Mouse (Mus musculus) adrenal gland, postnatal 25 days (tissue): Measurements from ENCODE around the gene Sox21. TPM values are rescaled to one million over a fixed set of nuclear protein-coding genes. Genes with fewer than 3 reads are reported as not detected.

Source experiments
- DNase-seq: peaks from one replicate; pipeline ENCODE4 v3.0.0; 2021; ENCODE audit warnings: mixed read lengths
- microRNA-seq, 2 experiments: library from miRNA; unstranded; fragments of <30 nt; microRNA quantifications; one replicate each; pipeline ENCODE4 v1.2.0; 2021
- total RNA-seq: library from RNA; stranded (reverse); gene quantifications from 2 replicates; pipeline ENCODE4 v1.2.3, GENCODE M21; 2021

The Sox21 gene
- total RNA-seq, 1 experiment from 2014 or later, result not detected

DNA sequence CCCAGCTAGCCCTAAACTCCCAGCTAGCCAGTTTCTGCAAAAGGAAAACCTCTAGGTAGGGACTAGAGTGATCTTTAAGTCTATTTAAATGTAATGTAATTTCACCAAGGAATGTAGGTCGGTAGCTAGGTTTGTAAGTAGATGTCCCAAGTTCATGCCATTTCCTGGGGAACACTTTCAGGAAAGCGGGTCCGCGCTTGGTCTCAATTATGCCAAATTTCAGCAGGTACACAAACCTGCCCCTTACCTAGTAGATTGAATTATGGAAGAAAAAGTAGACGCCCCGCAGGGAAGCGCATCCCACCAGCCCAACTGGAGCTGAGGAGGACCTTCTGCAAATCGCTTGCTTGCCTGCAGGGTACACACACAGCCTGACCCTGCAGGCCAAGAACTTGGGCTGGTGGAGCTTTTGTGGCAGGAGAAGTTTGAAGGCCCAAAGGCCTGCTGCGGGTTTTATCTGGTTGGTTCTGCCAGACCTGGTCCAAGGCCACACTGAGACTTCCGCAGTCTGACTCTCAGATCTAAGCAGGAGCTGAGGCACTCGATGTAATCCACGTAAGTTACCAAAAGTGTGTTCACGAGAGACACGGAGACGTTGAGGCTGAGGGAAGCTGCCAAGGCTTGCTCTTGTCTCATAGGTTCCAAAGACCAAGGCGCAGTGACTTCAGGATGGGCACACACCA lies 11.6 kb downstream of the Sox21 start:
- DNase-seq, result no peak

GRCm38 (mm10) chr14:118220885-118221284 lies 15.9 kb downstream of the Sox21 start:
- no peak for DNase-seq

GRCm38 (mm10) chr14:118216826-118217225 lies 20.0 kb downstream of the Sox21 start:
- DNase-seq, result no peak

- no peak for DNase-seq
These were observed 24.5 kb downstream of the Sox21 start for GRCm38 (mm10) chr14:118212188-118212804.

DNA sequence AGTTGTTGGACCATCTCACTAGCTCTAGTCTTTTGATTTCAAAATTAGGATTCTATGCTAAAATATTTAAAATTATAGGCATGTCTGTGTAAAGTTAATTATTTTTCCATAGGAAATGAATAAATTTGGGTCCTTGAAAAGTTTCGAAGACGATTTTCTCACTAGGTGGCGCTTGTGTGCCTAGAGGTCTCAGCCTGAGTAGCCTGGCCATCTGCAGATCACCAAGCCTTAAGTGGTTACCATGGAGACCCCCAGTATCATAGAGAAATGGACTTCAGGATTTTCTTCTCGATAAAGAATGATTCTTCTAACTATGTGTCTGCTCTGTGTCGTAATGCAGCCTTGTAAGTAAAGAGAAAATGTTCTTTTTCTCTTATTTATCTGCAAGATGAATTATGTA lies 27.2 kb downstream of the Sox21 start:
- DNase-seq, result no peak

GRCm38 (mm10) chr14:118207347-118207746 lies 29.5 kb downstream of the Sox21 start:
- DNase-seq, result no peak

DNA sequence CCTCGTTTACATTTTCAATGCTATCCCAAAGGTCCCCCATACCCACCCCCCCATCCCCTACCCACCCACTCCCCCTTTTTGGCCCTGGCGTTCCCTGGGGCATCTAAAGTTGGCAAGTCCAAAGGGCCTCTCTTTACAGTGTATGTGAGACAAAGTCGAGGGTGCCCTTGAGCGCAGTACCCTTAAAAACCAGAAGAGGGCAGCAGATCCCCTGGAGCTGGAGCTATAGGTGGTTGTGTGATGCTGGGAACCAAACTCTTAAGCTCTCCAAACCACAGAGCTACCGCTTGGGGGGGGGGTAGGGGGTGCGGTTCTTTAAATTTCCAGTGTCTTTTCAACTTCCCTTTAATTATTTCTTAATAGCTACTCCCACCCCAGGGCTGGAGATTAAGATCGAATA lies 33.8 kb downstream of the Sox21 start:
- no peak for DNase-seq

- no peak for DNase-seq
These were observed 34.8 kb downstream of the Sox21 start for GRCm38 (mm10) chr14:118202006-118202405.

- no peak for DNase-seq
These were observed 36.1 kb downstream of the Sox21 start for GRCm38 (mm10) chr14:118200731-118201130.

DNA sequence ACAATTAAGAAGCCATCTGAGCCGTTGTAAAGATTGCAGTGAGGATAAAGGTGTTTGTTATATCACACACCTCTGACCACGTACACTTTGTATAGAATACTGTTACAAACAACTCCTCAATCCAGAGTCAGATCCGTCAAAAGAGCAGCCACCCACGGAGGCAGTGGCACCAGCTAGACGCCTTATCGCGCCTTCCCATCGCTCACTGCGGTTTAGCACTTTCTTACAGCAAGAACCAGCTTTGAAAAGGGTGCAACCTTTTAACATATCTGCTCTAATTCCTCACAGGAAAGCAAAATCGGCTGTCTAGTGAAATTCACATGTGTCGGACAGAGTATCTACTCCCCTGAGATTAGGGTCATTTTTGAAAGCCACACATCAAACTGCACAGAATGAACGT lies 39.8 kb downstream of the Sox21 start:
- no peak for DNase-seq

- DNase-seq, result no peak
These were observed 42.5 kb downstream of the Sox21 start for GRCm38 (mm10) chr14:118194219-118194914.

DNA sequence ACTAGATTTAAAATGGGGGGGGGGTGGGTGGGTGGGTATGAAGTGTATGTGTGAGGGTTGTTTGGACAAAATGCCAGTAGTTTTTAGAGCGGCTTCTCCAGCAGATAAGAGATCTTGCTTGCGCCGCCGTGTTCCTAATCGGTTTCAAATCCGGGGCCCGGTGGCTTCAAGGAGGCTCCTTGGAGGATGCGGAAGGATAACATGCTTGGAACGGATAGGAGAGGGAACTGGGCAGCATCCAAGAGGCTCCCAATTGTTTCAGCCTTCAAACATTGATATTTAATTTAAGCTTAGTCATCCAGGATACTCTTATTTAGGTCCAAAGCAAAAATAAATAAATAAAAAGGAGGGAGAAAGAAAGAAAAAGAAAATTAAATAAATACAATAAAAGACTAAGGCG lies 43.2 kb downstream of the Sox21 start:
- no peak for DNase-seq

DNA sequence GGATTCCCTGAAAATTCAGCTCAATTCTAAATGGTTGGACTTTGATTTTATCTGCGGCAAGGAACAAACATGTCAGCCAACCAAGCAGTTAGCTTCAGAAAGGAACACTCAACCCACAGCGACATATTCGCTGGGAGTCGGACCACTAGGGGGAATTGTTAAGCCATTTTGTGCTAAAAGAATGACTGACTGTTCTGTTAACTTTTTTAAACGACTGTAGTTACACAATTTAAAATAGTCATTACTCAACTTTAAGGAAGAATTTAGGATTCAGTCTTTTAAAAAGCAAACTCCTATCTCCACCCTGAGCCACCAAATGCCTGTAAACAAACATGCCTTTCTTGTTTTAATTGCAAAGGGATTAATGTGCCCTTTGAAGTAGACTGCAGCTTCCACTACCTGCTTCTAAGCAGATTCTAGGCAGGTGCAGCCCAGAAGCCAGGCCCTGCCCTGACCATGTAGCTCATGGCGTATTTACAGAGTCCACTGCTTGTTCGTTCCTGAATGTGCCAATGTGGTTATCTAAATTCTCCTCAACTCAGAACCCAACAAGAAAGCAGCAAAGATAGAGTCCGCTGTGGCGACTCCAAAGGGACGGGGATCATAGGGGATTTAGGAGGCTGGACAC lies 43.7 kb downstream of the Sox21 start:
- DNase-seq, result no peak

DNA sequence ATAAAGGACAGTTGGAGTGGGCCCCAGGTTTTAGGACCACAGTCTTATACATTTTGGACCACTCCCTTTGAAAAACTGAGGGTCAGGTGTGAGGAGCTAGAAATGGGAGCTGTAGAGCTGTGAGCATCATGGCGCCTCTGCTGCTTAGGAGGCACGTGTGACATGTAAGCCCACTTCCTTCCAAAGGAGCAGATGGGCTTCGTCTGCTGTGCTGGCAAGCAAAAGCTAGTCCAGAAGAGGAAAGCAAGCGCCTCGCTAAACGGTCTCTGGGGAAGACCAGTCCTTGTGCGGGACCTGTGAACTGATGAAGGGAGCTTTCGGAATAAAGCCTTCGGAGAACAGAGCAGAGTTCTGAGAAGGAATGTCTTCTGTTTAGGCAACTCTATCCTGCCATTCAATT lies 45.4 kb downstream of the Sox21 start:
- no peak for DNase-seq

Small RNA genes within 50 kb of the gene (microRNA-seq; reads per million reads assigned to microRNA genes)
- gene Mir6241, result 0 reads per million in 2 experiments

Other genes with a start within 250 kb of the Sox21 start
- 0.24 TPM in 1 of 2 replicates, not detected in the other for gene Dct, start 184.8 kb downstream of the Sox21 start, total RNA-seq
- 22.2 and 26.8 TPM in 2 replicates for gene Tgds, start 104.3 kb downstream of the Sox21 start, total RNA-seq
- 25.0 and 29.5 TPM in 2 replicates for gene Gpr180, start 99.9 kb downstream of the Sox21 start, total RNA-seq
- gene Gm9376, start 29.9 kb upstream of the Sox21 start, total RNA-seq, result not detected in 2 replicates